Mouse (Mus musculus): Measurements from ENCODE around the gene Tmem212. TPM values are rescaled to one million over a fixed set of nuclear protein-coding genes. Genes with fewer than 3 reads are reported as not detected.

Gene Tmem212
- not detected for total RNA-seq (2023)

DNA sequence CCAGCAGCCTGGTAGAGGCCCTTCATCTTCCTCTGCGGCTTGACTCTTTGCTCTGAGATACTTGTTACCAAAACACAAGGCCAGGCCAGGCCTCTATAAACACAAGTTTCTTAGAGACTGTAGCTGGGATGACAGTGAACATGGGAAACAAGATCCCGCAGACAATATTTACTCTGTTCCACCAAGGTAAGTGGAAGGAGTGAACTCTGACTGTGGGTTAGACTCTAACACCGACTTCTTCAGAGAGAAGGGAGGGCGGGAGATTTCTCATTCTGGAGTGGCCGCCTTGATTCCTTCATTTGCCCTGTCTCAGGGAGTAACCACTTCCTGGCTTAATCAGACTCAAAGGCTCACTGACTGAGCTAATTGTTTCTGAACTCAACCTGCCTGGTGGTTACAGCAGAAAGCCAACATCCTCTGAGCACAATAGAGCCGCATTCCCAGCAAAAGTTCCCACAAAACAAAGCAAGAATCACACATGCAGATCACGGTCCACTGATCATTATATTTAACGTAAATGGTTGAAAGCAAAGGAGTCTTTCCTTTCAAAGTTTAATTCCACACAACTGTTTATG, at the start of gene Tmem212:
TSS of gene Tmem212 (minus strand) at position 51 of the 575 bp plus-strand sequence.

DNA sequence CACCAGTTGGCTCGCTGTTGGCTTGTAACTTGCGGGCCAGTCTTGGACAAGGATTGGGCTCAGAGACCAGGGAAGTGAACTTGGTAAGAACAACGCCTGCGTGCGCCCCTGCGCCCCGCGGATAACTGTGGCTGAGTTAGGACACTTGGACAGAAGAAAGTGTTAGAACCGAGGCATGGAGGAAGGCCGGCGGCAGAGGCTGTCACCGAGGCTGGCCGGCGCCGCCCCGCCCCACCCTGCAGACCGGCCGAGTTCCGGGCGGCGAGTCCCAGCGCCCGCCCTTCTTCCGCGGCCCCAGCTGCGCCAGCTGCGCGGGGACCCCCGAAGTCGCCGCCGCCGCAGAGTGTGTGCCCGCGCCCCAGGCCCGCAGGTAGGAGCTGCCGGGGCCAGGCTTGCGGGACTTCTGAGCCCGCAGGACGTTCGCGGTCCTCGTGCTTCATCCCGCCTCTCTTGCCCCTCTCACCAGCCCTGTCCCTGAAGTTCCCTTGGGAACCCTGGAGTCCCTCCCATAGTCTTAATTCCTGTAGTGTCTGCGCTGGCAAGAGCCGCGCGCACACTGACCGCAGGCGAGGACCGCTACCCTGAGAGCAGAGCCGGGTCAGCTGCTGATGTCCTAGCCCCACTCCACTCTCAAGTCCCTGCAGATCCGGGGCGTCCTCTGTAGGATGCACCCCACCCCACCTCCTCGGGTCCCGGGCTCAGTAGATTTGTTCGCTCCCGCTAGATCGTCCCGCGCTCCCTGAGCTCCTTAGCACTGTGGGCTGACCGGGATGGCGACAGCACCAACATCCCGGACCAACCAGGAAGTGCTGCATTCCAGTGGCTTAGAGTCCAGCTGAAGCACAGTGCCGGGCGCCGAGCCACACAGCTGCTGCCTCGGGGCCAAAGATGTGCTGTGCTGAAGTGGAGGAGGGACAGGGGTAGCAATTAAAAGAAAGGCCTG, 42.5 kb upstream of the Tmem212 start, which contains the start of gene Pld1:
TSS of gene Pld1 (plus strand) at position 315 of the 943 bp plus-strand sequence.

Other genes with a start within 250 kb of the Tmem212 start
- 10 to 100 TPM; 28.7 to 39.2 TPM for gene Fndc3b, start 185.1 kb downstream of the Tmem212 start, total RNA-seq (2023)
- gene Pld1, start 42.3 kb upstream of the Tmem212 start, total RNA-seq (2023), result 10 to 100 TPM; 39.0 to 60.0 TPM

Measured in neutrophil, adult 83 days (primary cell).